Mouse (Mus musculus) forebrain, embryonic 10.5 days (tissue): ENCODE measurements at regions not wholly inside any gene's neighbourhood (a gene's known extent, or its start where the extent isn't known, plus 50 kb on each side); places are given as distances from the start of the nearest gene placed in this dataset.

Experiments
- DNase-seq: peaks from one replicate; pipeline ENCODE4 v3.0.0-alpha.2; 2017; ENCODE audit warnings: low spot score; ENCODE audit errors: extremely low spot score
- H3K27ac ChIP-seq: fragments of 300-500 bp; sonication (generic); 2 replicates; pipeline ENCODE4 v1.5.1; 2016; ENCODE audit warnings: mild to moderate bottlenecking
- H3K27me3 ChIP-seq: fragments of 300-500 bp; sonication (generic); 2 replicates; pipeline ENCODE4 v1.6.1; 2016; ENCODE audit warnings: mild to moderate bottlenecking; ENCODE audit not compliant: poor library complexity, severe bottlenecking
- H3K36me3 ChIP-seq: fragments of 300-500 bp; sonication (generic); replicated peaks from 2 replicates; pipeline ENCODE4 v1.6.1; 2016; ENCODE audit warnings: mild to moderate bottlenecking, moderate library complexity
- H3K4me1 ChIP-seq: fragments of 300-500 bp; sonication (generic); 2 replicates; pipeline ENCODE4 v1.6.1; 2016
- H3K4me3 ChIP-seq: fragments of 300-500 bp; sonication (generic); 2 replicates; pipeline ENCODE4 v1.5.1; 2016; ENCODE audit warnings: mild to moderate bottlenecking, moderate library complexity
- H3K9me3 ChIP-seq: fragments of 300-500 bp; sonication (generic); 2 replicates; pipeline ENCODE4 v1.6.1; 2016; ENCODE audit warnings: mild to moderate bottlenecking, moderate library complexity
- WGBS: fragments of 180-500 bp; shearing (Covaris S2); methylation state at CpG from one replicate; pipeline ENCODE4 v1.1.7; 2016; 5-methylcytosine and 5-hydroxymethylcytosine counted together

- Histone ChIP-seq H3K36me3 (no peaks in the 10 kb centered on the region), H3K4me3 (no peak overlapping the region), H3K4me1 (no peaks in the 10 kb centered on the region), H3K27me3 (no peaks in the 10 kb centered on the region), H3K9me3 (no peaks in the 10 kb centered on the region), H3K27ac (no peak overlapping the region)
- WGBS: 7% methylated on average over 3 of the region's 3 CpGs
- peak; percentile 25 for DNase-seq
These were observed 185.4 kb upstream of the Mageb4 start for GRCm38 (mm10) chrX:86490309-86490708.
